Mouse (Mus musculus): ENCODE measurements around the gene Mcm2.

Mcm2 gene

DNA sequence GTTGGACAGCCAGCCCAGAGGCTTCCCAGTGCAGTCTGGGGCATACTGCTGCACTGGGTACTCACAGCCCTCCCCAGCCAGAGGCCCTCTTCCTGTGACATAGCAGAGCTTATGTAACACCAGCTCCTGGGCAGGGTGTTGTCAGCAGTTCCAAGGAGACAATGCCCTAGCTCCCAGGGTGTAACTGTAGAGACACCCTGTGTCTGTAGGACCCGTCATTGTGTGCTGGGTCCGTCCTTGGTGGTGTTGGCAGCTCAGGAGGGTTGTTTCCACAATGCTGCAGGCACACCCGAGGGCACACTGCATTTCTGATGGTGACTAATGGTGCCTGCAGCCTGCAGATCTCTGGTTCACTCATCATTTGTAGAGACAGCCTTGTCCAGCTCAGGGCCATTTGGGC is 28.3 kb upstream of the Mcm2 start:
- no peak for DNase-seq (ENCODE audit: low read depth, low spot score)

GRCm38 (mm10) chr6:88925640-88926205 is 27.1 kb upstream of the Mcm2 start:
- DNase-seq (ENCODE audit: low read depth, low spot score) = no peak

GRCm38 (mm10) chr6:88924502-88925275 is 26.1 kb upstream of the Mcm2 start:
- DNase-seq (ENCODE audit: low read depth, low spot score) = no peak

GRCm38 (mm10) chr6:88918802-88919201 is 20.2 kb upstream of the Mcm2 start:
- DNase-seq (ENCODE audit: low read depth, low spot score) = no peak

DNA sequence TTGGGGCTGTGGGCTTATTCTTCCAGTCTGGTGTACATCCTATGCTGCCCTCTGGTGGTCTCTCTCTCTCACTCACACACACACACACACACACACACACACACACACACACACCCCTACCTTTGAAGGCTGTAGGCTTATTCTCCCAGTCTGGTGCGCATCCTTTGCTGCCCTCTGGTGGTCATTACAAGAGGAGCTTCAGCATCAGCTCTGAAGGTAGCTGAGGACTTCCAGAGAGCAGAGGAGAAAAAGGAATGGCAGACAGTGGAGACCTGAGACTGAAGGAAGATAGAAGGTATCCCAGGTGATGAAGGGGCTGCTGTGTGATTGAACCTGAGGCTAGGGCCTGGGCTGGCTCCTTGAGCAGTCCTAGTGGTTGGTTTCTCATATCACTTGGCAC is 17.6 kb upstream of the Mcm2 start:
- no peak for DNase-seq (ENCODE audit: low read depth, low spot score)

DNA sequence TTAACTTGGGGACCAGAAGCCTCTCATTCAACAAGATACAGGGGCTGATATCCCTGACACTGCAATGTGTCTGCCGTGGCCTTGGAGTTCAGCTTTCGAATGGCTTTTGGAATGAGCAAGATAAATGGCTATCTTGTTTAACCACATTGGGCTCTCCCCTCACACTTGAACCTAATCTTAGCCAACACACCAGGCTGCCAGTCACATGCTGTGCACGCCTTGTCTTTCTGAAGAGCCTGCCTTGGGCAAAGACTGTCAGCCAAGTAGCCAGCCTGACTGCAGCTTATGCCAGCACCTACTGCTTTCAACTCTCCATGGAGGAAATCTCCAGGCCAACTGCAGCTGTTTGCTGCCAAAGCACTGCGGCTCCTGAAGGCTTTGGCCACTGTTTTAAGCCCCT is 16.9 kb upstream of the Mcm2 start:
- no peak for DNase-seq (ENCODE audit: low read depth, low spot score)

GRCm38 (mm10) chr6:88914799-88915198 is 16.2 kb upstream of the Mcm2 start:
- no peak for DNase-seq (ENCODE audit: low read depth, low spot score)

- no peak for DNase-seq (ENCODE audit: low read depth, low spot score)
Observed at GRCm38 (mm10) chr6:88913440-88913839, 14.9 kb upstream of the Mcm2 start.

DNA sequence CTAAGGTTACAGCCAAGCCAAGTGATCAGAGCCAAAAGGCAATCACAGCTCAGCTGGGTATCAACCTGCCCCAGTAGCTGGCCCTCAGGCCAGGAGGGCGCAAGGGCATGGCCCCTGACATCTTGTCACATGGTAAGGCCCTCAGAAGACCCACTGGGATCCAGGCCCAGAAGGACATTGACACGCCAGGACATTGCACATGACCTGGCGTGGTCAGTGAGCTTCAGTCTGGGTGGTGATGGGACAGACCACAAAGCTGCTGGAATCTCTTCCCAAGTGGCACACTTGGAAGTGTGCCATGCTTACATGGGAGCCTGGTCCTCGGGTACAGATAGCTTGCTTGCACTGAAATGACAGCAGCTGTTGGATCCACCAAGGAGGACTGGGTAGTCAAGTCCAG is 14.4 kb upstream of the Mcm2 start:
- DNase-seq (ENCODE audit: low read depth, low spot score) = no peak

GRCm38 (mm10) chr6:88909151-88909550 is 10.6 kb upstream of the Mcm2 start:
- no peak for DNase-seq (ENCODE audit: low read depth, low spot score)

DNA sequence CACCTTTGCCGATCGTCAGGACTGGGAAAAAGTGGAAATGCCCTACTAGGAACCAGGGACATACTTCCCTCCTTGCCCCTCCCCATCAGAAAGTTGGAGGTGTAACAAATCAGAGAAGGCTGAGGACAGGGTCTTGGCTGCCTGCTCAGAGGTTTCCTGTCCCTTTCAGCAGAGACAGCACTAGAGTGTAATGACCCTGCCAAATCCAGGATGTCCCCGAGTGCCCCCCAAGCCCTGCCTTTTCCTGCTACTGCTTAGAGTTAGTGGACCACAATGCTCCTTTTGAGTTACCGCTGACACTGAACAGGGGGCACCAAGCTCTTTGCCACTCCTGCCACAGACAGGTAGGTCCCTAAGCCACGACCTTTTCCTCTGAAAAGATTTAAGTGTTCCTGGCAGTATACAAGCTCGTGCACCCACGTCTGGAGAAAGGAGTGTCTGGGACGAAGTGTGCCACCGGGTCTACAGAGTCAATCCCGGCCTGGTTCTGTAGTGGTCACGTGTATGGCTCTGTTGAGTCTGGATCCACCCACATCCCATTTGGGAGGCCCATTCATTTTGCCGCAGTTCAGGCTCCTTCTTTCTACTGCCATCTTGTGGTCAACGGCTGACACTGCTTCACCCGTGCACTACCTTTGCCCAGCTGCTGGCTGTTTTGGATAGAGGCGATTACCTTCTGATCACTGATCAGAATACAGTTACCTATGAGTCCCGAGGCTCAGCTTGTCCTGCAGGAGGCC is 8.0 kb upstream of the Mcm2 start:
- no peak for DNase-seq (ENCODE audit: low read depth, low spot score)

- DNase-seq (ENCODE audit: low read depth, low spot score) = no peak
Observed at GRCm38 (mm10) chr6:88905042-88905441, 6.5 kb upstream of the Mcm2 start.

GRCm38 (mm10) chr6:88904456-88904974 is 5.9 kb upstream of the Mcm2 start:
- no peak for DNase-seq (ENCODE audit: low read depth, low spot score)

DNA sequence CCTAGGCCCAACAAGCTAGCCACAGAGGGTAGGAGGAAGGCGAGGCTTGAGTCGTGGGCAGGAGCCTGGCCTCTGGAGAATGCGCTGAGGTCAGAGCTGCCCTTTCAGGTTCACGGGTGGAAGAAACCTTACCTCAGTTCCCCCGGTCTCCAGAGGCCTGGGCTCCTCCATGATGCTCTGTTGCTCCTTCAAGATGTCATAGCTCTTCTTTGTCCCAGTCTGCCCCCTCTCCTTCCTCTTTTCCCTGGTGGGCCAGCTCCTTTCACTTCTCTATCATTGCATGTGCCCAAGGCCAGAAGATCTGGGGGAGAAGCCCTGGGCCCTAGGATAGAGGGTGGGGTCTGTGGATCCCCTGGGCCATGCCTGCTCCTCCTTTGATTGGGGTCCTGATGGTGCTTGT is 5.1 kb upstream of the Mcm2 start:
- DNase-seq (ENCODE audit: low read depth, low spot score) = no peak

DNA sequence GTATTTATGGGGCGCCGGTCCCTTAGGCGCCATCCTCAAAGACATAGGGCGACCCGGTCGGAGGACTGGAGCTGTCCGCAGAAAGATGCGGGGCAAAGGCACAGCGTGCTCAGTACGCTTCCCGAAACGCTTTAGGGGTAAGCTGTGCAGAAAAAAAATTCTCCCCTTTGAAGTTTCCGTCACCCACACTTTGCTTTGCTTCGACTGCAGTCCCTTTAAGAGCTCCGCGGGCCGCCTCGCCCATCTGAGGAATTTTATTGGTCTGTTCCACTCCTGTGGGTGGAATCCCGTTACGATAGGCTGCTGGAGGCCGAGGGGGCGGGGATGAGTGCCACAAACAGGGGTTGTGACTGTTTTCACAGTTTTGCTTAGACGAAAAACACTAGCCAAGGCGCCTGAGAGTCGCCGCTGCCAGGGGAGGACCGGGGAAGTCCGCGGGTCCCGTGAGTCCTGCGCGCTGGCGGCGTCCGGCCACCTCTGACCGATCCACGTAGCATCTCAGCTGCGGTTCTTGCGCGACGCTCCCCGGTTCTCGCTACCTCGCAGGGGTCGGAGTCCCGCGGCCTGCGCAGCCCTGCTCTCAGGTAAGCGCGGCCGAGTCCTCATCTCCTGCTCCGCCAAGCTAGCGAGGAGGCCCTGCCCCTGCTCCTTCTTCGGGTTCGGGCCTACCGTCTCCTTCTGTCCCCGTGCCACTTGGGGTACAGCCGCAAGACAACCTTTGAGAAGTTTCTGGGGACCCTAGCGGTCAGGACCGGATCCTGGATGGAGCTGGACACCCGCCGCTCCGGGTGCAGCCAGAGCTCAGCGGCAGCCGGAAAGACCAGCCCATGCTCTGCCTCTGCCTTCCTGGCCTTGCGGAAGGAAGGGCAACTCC is 3.6 kb upstream of the Mcm2 start, which contains the start of gene Tpra1:
Tpra1 (plus strand) TSS at position 305 of the 874 bp plus-strand sequence.
- peak; percentile 97 for DNase-seq (ENCODE audit: low read depth, low spot score)

GRCm38 (mm10) chr6:88901471-88901870 is 2.9 kb upstream of the Mcm2 start:
- no peak for DNase-seq (ENCODE audit: low read depth, low spot score)

DNA sequence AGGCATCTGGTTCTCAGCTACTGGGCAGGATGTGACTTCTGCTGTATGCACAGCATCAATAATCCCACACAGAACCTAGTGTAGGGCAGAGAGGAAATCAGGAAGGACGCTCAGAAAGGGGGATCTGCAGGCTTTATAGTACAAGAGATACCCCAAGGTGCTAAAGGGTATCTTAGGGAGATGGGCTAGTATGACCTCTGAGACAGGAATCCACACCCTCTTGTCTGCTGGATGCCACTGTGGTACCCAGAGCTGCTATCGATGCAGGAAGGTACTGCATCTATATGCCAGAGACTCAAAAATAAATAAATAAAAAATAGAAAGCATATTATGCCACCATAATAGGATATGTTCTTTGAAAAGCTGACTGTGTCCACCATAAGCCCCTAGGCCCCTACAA is 1.0 kb upstream of the Mcm2 start:
- no peak for DNase-seq (ENCODE audit: low read depth, low spot score)

- DNase-seq (ENCODE audit: low read depth, low spot score) = no peak
Observed at GRCm38 (mm10) chr6:88899086-88899485, 506 bp upstream of the Mcm2 start.

DNA sequence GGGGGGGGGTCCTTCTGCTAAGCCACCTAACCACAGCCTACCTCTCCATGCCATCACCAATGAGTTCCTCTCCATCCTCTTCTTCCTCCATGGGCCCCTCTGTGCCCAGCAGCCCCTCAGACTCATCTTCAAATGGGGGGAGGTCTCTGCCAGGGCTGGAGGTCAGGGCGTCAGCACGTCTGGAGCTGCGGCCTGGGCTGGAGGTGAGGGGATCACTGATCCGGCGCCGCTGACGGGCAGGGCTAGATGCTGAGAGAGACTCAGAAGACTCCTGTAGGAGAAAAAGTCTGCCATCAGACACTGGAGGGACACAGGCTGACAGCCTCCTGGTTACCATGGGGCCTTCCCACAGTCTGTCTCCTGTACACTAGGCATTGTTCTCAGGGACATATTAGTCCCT is 1.3 kb downstream of the Mcm2 start:
- no peak for DNase-seq (ENCODE audit: low read depth, low spot score)

- no peak for DNase-seq (ENCODE audit: low read depth, low spot score)
Observed at GRCm38 (mm10) chr6:88895943-88896342, 2.6 kb downstream of the Mcm2 start.

DNA sequence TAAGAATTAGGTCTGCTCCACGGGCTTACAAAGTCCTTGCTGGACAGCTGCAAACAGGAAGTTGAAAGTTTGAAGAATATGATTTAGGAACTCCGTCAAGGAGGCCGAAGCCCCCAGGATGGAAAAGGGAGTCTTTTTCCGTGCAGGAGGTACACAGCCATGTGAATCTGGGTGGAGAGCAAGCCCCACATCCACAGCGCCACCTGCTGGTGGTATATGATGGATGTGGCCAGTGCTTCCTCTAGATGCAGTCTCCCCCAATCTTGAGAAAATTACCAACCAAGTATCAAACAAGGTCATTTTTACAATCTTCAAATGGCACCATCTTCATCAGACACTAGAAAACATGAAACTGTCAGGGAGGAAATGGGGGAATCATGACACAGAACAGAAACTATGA is 5.0 kb downstream of the Mcm2 start:
- DNase-seq (ENCODE audit: low read depth, low spot score) = no peak

- DNase-seq (ENCODE audit: low read depth, low spot score) = no peak
Observed at GRCm38 (mm10) chr6:88890832-88891231, 7.7 kb downstream of the Mcm2 start.
